Mouse (Mus musculus) MEL (cell line): Measurements from ENCODE around the gene Xpnpep1. TPM values are rescaled to one million over a fixed set of nuclear protein-coding genes. Genes with fewer than 3 reads are reported as not detected.

Experiments used
- DNase-seq: peaks from one replicate; pipeline ENCODE4 v3.0.0; 2011; ENCODE audit warnings: low read depth, low spot score
- H3K27ac ChIP-seq: 2 replicates; pipeline ENCODE4 v1.5.1; 2012; ENCODE audit warnings: low read depth, mild to moderate bottlenecking, control low read depth, low read length, moderate library complexity; ENCODE audit not compliant: control insufficient read depth
- H3K27me3 ChIP-seq, 2 experiments: fragments of 150-350 bp in 1 of 2; sonication (generic) in 1 of 2; 2 replicates each; pipeline ENCODE4 v1.6.1; 2012; ENCODE audit warnings: low read length in 2 of 2, mild to moderate bottlenecking in 2 of 2, improper control_type of control experiment in 1 of 2, moderate library complexity in 1 of 2; ENCODE audit not compliant: insufficient read depth in 2 of 2, control insufficient read depth in 1 of 2
- H3K36me3 ChIP-seq, 2 experiments: 2 replicates each; pipeline ENCODE4 v1.6.1; 2012 to 2014; ENCODE audit warnings: low read length in 2 of 2, improper control_type of control experiment in 1 of 2, inconsistent platforms in 1 of 2, mild to moderate bottlenecking in 1 of 2; ENCODE audit not compliant: insufficient read depth in 2 of 2, control insufficient read depth in 1 of 2
- H3K4me1 ChIP-seq, 2 experiments: fragments of 150-350 bp in 1 of 2; sonication (generic) in 1 of 2; 2 replicates each; pipeline ENCODE4 v1.6.1; 2012; ENCODE audit warnings: low read length in 2 of 2, improper control_type of control experiment in 1 of 2, mild to moderate bottlenecking in 1 of 2; ENCODE audit not compliant: insufficient read depth in 2 of 2, control insufficient read depth in 1 of 2
- H3K4me3 ChIP-seq, 2 experiments: fragments of 150-350 bp in 1 of 2; sonication (generic) in 1 of 2; 2 replicates each; pipeline ENCODE4 v1.5.1; 2012; ENCODE audit warnings: low read depth in 2 of 2, low read length in 2 of 2, mild to moderate bottlenecking in 2 of 2, moderate library complexity in 2 of 2, control low read depth in 1 of 2, improper control_type of control experiment in 1 of 2; ENCODE audit not compliant: control insufficient read depth in 1 of 2, insufficient read depth in 1 of 2
- H3K79me2 ChIP-seq: 2 replicates; pipeline ENCODE4 v1.6.1; 2012; ENCODE audit warnings: mild to moderate bottlenecking, low read length, moderate library complexity; ENCODE audit not compliant: control insufficient read depth, poor library complexity, insufficient read depth
- H3K9ac ChIP-seq: 2 replicates; pipeline ENCODE4 v1.6.1; 2012; ENCODE audit warnings: low read depth, mild to moderate bottlenecking, control low read depth, low read length, moderate library complexity; ENCODE audit not compliant: control insufficient read depth, poor library complexity, severe bottlenecking
- H3K9me3 ChIP-seq: fragments of 150-350 bp; sonication (generic); replicated peaks from 2 replicates; pipeline ENCODE4 v1.6.1; 2012; ENCODE audit warnings: mild to moderate bottlenecking, low read length, improper control_type of control experiment, moderate library complexity; ENCODE audit not compliant: insufficient read depth
- BHLHE40 ChIP-seq: IDR thresholded peaks from 2 replicates; pipeline ENCODE4 v1.6.1; 2012; ENCODE audit warnings: low read depth, mild to moderate bottlenecking, inconsistent platforms, low read length, improper control_type of control experiment, borderline replicate concordance
- CHD2 ChIP-seq: IDR thresholded peaks from 2 replicates; pipeline ENCODE4 v1.6.1; 2011; ENCODE audit warnings: low read length, improper control_type of control experiment
- CTCF ChIP-seq, 3 experiments: IDR thresholded peaks in 2 of 3; conservative IDR thresholded peaks in 1 of 3; 2 replicates each; pipeline ENCODE4 v1.5.1; 2011 to 2012; ENCODE audit warnings: low read length in 3 of 3, low read depth in 2 of 3, mild to moderate bottlenecking in 2 of 3, improper control_type of control experiment in 1 of 3, inconsistent platforms in 1 of 3, mixed read lengths in 1 of 3, moderate library complexity in 1 of 3; ENCODE audit not compliant: control insufficient read depth in 1 of 3, insufficient read depth in 1 of 3, poor library complexity in 1 of 3, severe bottlenecking in 1 of 3
- EP300 ChIP-seq, 2 experiments: IDR thresholded peaks; 2 replicates each; pipeline ENCODE4 v1.6.1; 2011; ENCODE audit warnings: improper control_type of control experiment in 2 of 2, low read length in 2 of 2, low read depth in 1 of 2, mild to moderate bottlenecking in 1 of 2
- GATA1 ChIP-seq: IDR thresholded peaks from 2 replicates; pipeline ENCODE4 v1.6.1; 2011; ENCODE audit warnings: low read depth, low read length, improper control_type of control experiment
- JUND ChIP-seq: IDR thresholded peaks from 2 replicates; pipeline ENCODE4 v1.6.1; 2011; ENCODE audit warnings: low read depth, mild to moderate bottlenecking, improper control_type of control experiment, low read length
- MAFK ChIP-seq: IDR thresholded peaks from 2 replicates; pipeline ENCODE4 v1.6.1; 2011; ENCODE audit warnings: low read depth, mild to moderate bottlenecking, low read length, improper control_type of control experiment, borderline replicate concordance
- MAX ChIP-seq: IDR thresholded peaks from 2 replicates; pipeline ENCODE4 v1.6.1; 2011; ENCODE audit warnings: low read length, improper control_type of control experiment
- MEF2A ChIP-seq: IDR thresholded peaks from 2 replicates; pipeline ENCODE4 v1.6.1; 2014; ENCODE audit warnings: low read depth, mild to moderate bottlenecking, inconsistent platforms, low read length, improper control_type of control experiment; ENCODE audit not compliant: poor library complexity, insufficient replicate concordance, severe bottlenecking; ENCODE audit errors: extremely low read depth
- MXI1 ChIP-seq: IDR thresholded peaks from 2 replicates; pipeline ENCODE4 v1.6.1; 2011; ENCODE audit warnings: mild to moderate bottlenecking, low read depth, low read length, improper control_type of control experiment
- NELFE ChIP-seq: IDR thresholded peaks from 2 replicates; pipeline ENCODE4 v1.6.1; 2011; ENCODE audit warnings: low read depth, low read length, improper control_type of control experiment
- SIN3A ChIP-seq: IDR thresholded peaks from 2 replicates; pipeline ENCODE4 v1.6.1; 2012; ENCODE audit warnings: low read length, improper control_type of control experiment, inconsistent platforms
- SMC3 ChIP-seq: IDR thresholded peaks from 2 replicates; pipeline ENCODE4 v1.6.1; 2011; ENCODE audit warnings: low read depth, low read length, improper control_type of control experiment
- TCF12 ChIP-seq: IDR thresholded peaks from 2 replicates; pipeline ENCODE4 v1.6.1; 2014; ENCODE audit warnings: low read depth, mild to moderate bottlenecking, inconsistent platforms, low read length, improper control_type of control experiment, moderate library complexity
- USF1 ChIP-seq: IDR thresholded peaks from 2 replicates; pipeline ENCODE4 v1.6.1; 2014; ENCODE audit warnings: low read depth, mild to moderate bottlenecking, inconsistent platforms, low read length, improper control_type of control experiment, moderate library complexity
- USF2 ChIP-seq, 2 experiments: IDR thresholded peaks; 2 replicates each; pipeline ENCODE4 v1.6.1; 2011 to 2012; ENCODE audit warnings: improper control_type of control experiment in 2 of 2, low read length in 2 of 2, borderline replicate concordance in 1 of 2, inconsistent platforms in 1 of 2, low read depth in 1 of 2, mild to moderate bottlenecking in 1 of 2; ENCODE audit not compliant: insufficient read depth in 1 of 2
- ZNF384 ChIP-seq: IDR thresholded peaks from 2 replicates; pipeline ENCODE4 v1.6.1; 2012; ENCODE audit warnings: low read depth, mild to moderate bottlenecking, inconsistent platforms, low read length, improper control_type of control experiment
- polyA plus RNA-seq, 2 experiments: library from polyadenylated mRNA; stranded (reverse) in 1 of 2; unstranded in 1 of 2; fragments of >175 nt in 1 of 2; fragments of >200 nt in 1 of 2; gene quantifications; 2 replicates each; pipeline versions ENCODE4 v1.2.1 to v1.2.4; 2012; ENCODE audit warnings: low replicate concordance in 2 of 2, low read depth in 1 of 2; ENCODE audit not compliant: insufficient read length in 2 of 2, insufficient read depth in 1 of 2, missing spikeins in 1 of 2
- total RNA-seq: library from RNA; depleted of rRNA; stranded (reverse); fragments of 300-350 nt; gene quantifications from 2 replicates; pipeline ENCODE4 v1.2.3, GENCODE M21; 2012

Xpnpep1 gene
- total and polyA plus RNA-seq, 3 experiments = 428 to 531 (median 526) TPM

- Histone ChIP-seq H3K79me2 (no peaks in the 10 kb centered on the region), H3K36me3 (peaks cover 0 to 35% of the 10 kb centered on the region in 2 experiments; a peak in 2 of 4 replicates), H3K4me3 (no peak overlapping the region), H3K27me3 (no peaks in the 10 kb centered on the region), H3K27ac (no peak overlapping the region), H3K9ac (no peak overlapping the region), H3K4me1 (no peaks in the 10 kb centered on the region), H3K9me3 (no peaks in the 10 kb centered on the region)
- TF ChIP-seq TCF12 (no peak), SMC3 (no peak), GATA1 (no peak), CTCF (IDR thresholded peaks at IDR 0.05 in 2 of 3, conservative IDR thresholded peaks at IDR 0.05 in 1 of 3; ENCODE audit: control insufficient read depth in 1 of 3, insufficient read depth in 1 of 3, low read depth in 2 of 3, low read length in 3 of 3, poor library complexity in 1 of 3, severe bottlenecking in 1 of 3) (no peak), NELFE (0 out of 2 replicates have a peak, but pooled peaks have one; percentile 14), EP300 (IDR thresholded peaks at IDR 0.05; ENCODE audit: low read depth in 1 of 2, low read length in 2 of 2) (no peak), MEF2A (no peak), CHD2 (no peak)
- DNase-seq = no peak
Measured at GRCm38 (mm10) chr19:52991924-52992323, 48.1 kb downstream of the Xpnpep1 start.

- no peak overlapping the region for H3K27ac ChIP-seq
- no peaks in the 10 kb centered on the region for H3K36me3 ChIP-seq
- H3K4me3 ChIP-seq = no peak overlapping the region
- H3K79me2 ChIP-seq = no peaks in the 10 kb centered on the region
- no peaks in the 10 kb centered on the region for H3K27me3 ChIP-seq
- no peak overlapping the region for H3K9ac ChIP-seq
- H3K9me3 ChIP-seq = no peaks in the 10 kb centered on the region
- TF ChIP-seq MAX (no peak), MXI1 (no peak), USF2 (IDR thresholded peaks at IDR 0.05; ENCODE audit: borderline replicate concordance in 1 of 2, insufficient read depth in 1 of 2, low read depth in 1 of 2, low read length in 2 of 2) (no peak), USF1 (no peak), ZNF384 (no peak), JUND (no peak), NELFE (no peak), BHLHE40 (no peak), SIN3A (no peak), MAFK (no peak)
- no peaks in the 10 kb centered on the region for H3K4me1 ChIP-seq
- no peak for DNase-seq
Measured at GRCm38 (mm10) chr19:52979020-52979711, 60.8 kb downstream of the Xpnpep1 start.
